Mouse (Mus musculus): ENCODE measurements around the gene Slc22a23. TPM values are rescaled to one million over a fixed set of nuclear protein-coding genes. Genes with fewer than 3 reads are reported as not detected.

Gene Slc22a23
- polyA plus RNA-seq, 1 experiment from 2014 or later: 16.7 TPM

DNA sequence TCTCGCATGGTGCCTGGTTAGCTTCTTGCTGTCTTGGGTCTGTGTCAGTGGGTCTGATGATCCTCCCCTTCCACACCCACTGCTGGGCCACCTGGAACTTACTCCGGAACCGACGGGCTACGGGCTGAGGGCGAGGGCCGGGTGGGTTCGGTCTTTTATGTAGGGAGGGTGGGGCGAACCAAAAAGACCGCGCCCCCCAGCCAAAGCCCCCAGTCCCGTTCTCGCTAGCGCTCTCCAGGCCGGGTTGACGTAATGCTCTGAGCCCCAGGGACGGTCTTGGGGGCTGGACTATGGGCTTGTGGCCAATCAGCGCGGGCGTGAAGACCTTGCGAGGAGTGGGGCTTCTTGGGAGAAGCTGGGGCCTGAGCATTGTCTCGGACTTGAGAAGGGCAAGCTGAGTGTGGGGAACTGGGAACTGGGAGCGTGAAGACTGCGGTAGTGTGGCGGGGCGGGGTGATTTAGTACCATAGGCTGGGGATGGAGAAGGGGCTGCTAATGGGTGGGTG is 214.7 kb downstream of the Slc22a23 start, which contains the start of gene Tubb2b:
Gene Tubb2b (minus strand): TSS at position 241 of the 506 bp plus-strand sequence.
- Histone ChIP-seq H3K36me3 (peaks cover 20% of the 10 kb centered on the region), H3K9me3 (no peaks in the 10 kb centered on the region), H3K27me3 (replicated peaks) (no peaks in the 10 kb centered on the region), H3K4me1 (peaks cover 18% of the 10 kb centered on the region), H3K4me2 (replicated peaks) (peak within 1 kb of the TSS; percentile 81), H3K27ac (peak within 1 kb of the TSS; percentile 99), H3K9ac (peak within 1 kb of the TSS; percentile 91), H3K4me3 (peak within 1 kb of the TSS; percentile 79)
- under 1% methylated on average over 26 of the region's 26 CpGs for WGBS
- peak; percentile 92 for ATAC-seq (ENCODE audit: low FRiP score, low read depth)

DNA sequence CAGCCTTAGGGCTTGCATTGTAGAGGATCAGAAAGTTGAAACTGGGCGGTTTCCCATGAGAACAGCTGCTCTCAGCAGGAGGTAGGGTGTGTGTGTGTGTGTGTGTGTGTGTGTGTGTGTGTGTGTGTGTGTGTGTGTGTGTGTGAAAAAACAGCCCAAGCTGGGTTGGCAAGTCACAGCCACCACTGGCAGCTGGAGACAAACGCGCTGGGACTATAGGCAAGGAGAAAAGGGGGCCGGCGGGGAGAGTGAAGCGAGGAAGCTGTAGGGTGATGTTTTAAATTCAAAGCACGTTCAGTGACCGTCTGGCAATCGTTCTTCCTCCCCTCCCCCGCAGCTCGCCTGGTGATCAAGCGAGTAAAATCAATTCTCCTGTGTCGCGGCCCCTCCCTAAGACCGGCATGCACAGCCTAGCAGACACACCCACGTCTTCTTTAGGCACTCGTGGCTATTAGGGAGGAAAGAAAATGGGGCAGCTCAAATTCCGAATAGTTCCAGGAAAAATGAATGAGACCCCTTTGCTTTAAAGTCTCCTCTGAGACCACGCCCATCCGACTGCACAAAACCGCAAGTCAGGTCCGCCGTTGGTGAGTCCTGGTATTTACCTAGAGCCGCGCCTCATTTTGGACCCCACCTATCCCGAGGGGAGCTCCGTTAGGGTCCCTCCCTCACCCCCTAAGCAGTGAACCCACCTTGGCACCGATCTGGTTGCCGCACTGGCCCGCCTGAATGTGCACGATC is 215.3 kb downstream of the Slc22a23 start:
- no peaks in the 10 kb centered on the region for H3K27me3 ChIP-seq (replicated peaks)
- H3K36me3 ChIP-seq: peaks cover 24% of the 10 kb centered on the region
- H3K27ac ChIP-seq: peak overlapping the region; percentile 99
- no peaks in the 10 kb centered on the region for H3K9me3 ChIP-seq
- peak; percentile 26 for ATAC-seq (ENCODE audit: low FRiP score, low read depth)
- whole genome bisulfite sequencing: under 1% methylated on average over 31 of the region's 31 CpGs
- peak overlapping the region; percentile 91 for H3K9ac ChIP-seq
- peaks cover 23% of the 10 kb centered on the region for H3K4me1 ChIP-seq
- peak overlapping the region; percentile 81 for H3K4me2 ChIP-seq (replicated peaks)
- peak overlapping the region; percentile 79 for H3K4me3 ChIP-seq

Other genes starting within 250 kb of the Slc22a23 start
- 425 and 501 TPM in 2 replicates for gene Tubb2b, start 214.7 kb downstream of the Slc22a23 start, polyA plus RNA-seq (2016; fragmentation: Nextera tagmentation; extraction: Ambion mirVana)
- gene Psmg4, start 182.2 kb downstream of the Slc22a23 start, polyA plus RNA-seq (2016; fragmentation: Nextera tagmentation; extraction: Ambion mirVana): 96.9 and 101 TPM in 2 replicates

Data from neural tube, embryonic 12.5 days (tissue).